Mouse (Mus musculus): ENCODE measurements around the gene Dync1li2.

DNA sequence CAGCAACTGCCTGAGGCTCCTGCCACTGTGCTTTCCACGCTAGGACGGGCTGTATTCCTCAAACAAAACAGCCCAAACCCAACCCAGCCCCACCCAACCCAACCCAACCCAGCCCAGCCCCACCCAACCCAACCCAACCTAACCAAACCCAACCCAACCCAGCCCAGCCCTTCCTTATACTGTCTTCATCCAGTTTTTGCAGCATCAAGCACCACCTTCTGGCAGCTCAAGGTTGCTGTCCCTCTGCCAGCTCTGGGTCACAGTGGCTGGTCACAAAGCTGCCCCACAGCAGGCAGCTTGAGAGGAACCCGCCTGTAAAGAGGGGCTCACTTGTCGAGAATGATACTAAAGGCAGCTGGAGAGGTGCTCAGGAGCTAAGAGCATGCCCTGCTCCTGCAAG, 8.6 kb downstream of the Dync1li2 start:
- TF ChIP-seq CTCF (IDR thresholded peaks at IDR 0.05; ENCODE audit: borderline replicate concordance, insufficient read depth, low read length) (no peak), POLR2A (IDR thresholded peaks at IDR 0.05; ENCODE audit: low read depth, low read length) (no peak)

Measured in embryonic fibroblast, embryonic 13.5 days (primary cell).